Mouse (Mus musculus) testis, adult 2 months (tissue): ENCODE data around the gene Ces1c.

ENCODE experiments used
- CTCF ChIP-seq: fragments of 200-500 bp; IDR thresholded peaks from 2 replicates; pipeline ENCODE4 v1.5.1; 2012; ENCODE audit warnings: low read depth, mild to moderate bottlenecking, inconsistent platforms, low read length, moderate library complexity; ENCODE audit not compliant: control insufficient read depth, insufficient read depth, insufficient replicate concordance
- POLR2A ChIP-seq: fragments of 200-500 bp; IDR thresholded peaks from 2 replicates; pipeline ENCODE4 v1.6.1; 2012; ENCODE audit warnings: low read depth, mild to moderate bottlenecking, inconsistent platforms, low read length, moderate library complexity; ENCODE audit not compliant: control insufficient read depth

GRCm38 (mm10) chr8:93122005-93122404 lies 9.1 kb downstream of the Ces1c start:
- no peak for TF ChIP-seq POLR2A
- no peak for TF ChIP-seq CTCF
